Mouse (Mus musculus) neural tube, embryonic 12.5 days (tissue): Measurements from ENCODE around the gene Tfec. TPM values are rescaled to one million over a fixed set of nuclear protein-coding genes. Genes with fewer than 3 reads are reported as not detected.

Experiments used
- ATAC-seq: fragments of 200-750 bp; cut with Nextera tagmentation; 2 replicates; pipeline ENCODE4 v1.8.0; 2017; ENCODE audit warnings: low read depth, mild to moderate bottlenecking, moderate TSS enrichment, moderate library complexity; ENCODE audit not compliant: low FRiP score
- H3K27ac ChIP-seq: fragments of 300-500 bp; sonication (generic); 2 replicates; pipeline ENCODE4 v1.5.1; 2016
- H3K27me3 ChIP-seq: fragments of 300-500 bp; sonication (generic); replicated peaks from 2 replicates; pipeline ENCODE4 v1.6.1; 2016; ENCODE audit warnings: mild to moderate bottlenecking
- H3K36me3 ChIP-seq: fragments of 300-500 bp; sonication (generic); 2 replicates; pipeline ENCODE4 v1.6.1; 2016; ENCODE audit warnings: mild to moderate bottlenecking
- H3K4me1 ChIP-seq: fragments of 300-500 bp; sonication (generic); 2 replicates; pipeline ENCODE4 v1.6.1; 2016
- H3K4me2 ChIP-seq: fragments of 300-500 bp; sonication (generic); replicated peaks from 2 replicates; pipeline ENCODE4 v1.6.1; 2016; ENCODE audit warnings: mild to moderate bottlenecking
- H3K4me3 ChIP-seq: fragments of 300-500 bp; sonication (generic); 2 replicates; pipeline ENCODE4 v1.5.1; 2016
- H3K9ac ChIP-seq: fragments of 300-500 bp; sonication (generic); 2 replicates; pipeline ENCODE4 v1.6.1; 2016; ENCODE audit warnings: mild to moderate bottlenecking
- H3K9me3 ChIP-seq: fragments of 300-500 bp; sonication (generic); 2 replicates; pipeline ENCODE4 v1.6.1; 2016; ENCODE audit warnings: mild to moderate bottlenecking
- WGBS: fragments of 180-500 bp; shearing (Covaris S2); methylation state at CpG from one replicate; pipeline ENCODE4 v1.1.7; 2016; 5-methylcytosine and 5-hydroxymethylcytosine counted together
- polyA plus RNA-seq: library from polyadenylated mRNA; unstranded; fragments of >200 nt; fragmentation: Nextera tagmentation; extraction: Ambion mirVana; gene quantifications from 2 replicates; pipeline ENCODE4 v1.2.1, GENCODE M21; 2016

Tfec gene
- polyA plus RNA-seq, 1 experiment from 2014 or later, result 0.71 TPM

GRCm38 (mm10) chr6:16862050-16862449, 36.2 kb downstream of the Tfec start:
- no peaks in the 10 kb centered on the region for H3K9me3 ChIP-seq
- H3K9ac ChIP-seq, result no peak overlapping the region
- H3K27me3 ChIP-seq, result no peaks in the 10 kb centered on the region
- no peaks in the 10 kb centered on the region for H3K4me1 ChIP-seq
- H3K27ac ChIP-seq, result no peak overlapping the region
- no peak overlapping the region for H3K4me2 ChIP-seq
- no peak overlapping the region for H3K4me3 ChIP-seq
- ATAC-seq, result no peak
- 93% methylated on average over 3 of the region's 3 CpGs for WGBS
- no peaks in the 10 kb centered on the region for H3K36me3 ChIP-seq

- Histone ChIP-seq H3K36me3 (no peaks in the 10 kb centered on the region), H3K4me3 (no peak overlapping the region), H3K9ac (no peak overlapping the region), H3K27ac (no peak overlapping the region), H3K27me3 (no peaks in the 10 kb centered on the region), H3K9me3 (no peaks in the 10 kb centered on the region), H3K4me2 (no peak overlapping the region), H3K4me1 (no peaks in the 10 kb centered on the region)
- ATAC-seq, result no peak
- WGBS, result 88% methylated on average over 7 of the region's 7 CpGs
Observed at GRCm38 (mm10) chr6:16855879-16856545, 42.2 kb downstream of the Tfec start.

- Histone ChIP-seq H3K27ac (no peak overlapping the region), H3K4me2 (no peak overlapping the region), H3K27me3 (no peaks in the 10 kb centered on the region), H3K36me3 (no peaks in the 10 kb centered on the region), H3K9me3 (no peaks in the 10 kb centered on the region), H3K9ac (no peak overlapping the region), H3K4me3 (no peak overlapping the region), H3K4me1 (no peaks in the 10 kb centered on the region)
- 83% methylated on average over 9 of the region's 9 CpGs for WGBS
- no peak for ATAC-seq
Observed at GRCm38 (mm10) chr6:16854977-16855376, 43.3 kb downstream of the Tfec start.

- Histone ChIP-seq H3K27me3 (no peaks in the 10 kb centered on the region), H3K36me3 (no peaks in the 10 kb centered on the region), H3K9ac (no peak overlapping the region), H3K27ac (no peak overlapping the region), H3K4me3 (no peak overlapping the region), H3K4me2 (no peak overlapping the region), H3K9me3 (no peaks in the 10 kb centered on the region), H3K4me1 (no peaks in the 10 kb centered on the region)
- ATAC-seq, result no peak
- 90% methylated on average over 7 of the region's 7 CpGs for WGBS
Observed at GRCm38 (mm10) chr6:16846521-16846920, 51.7 kb downstream of the Tfec start.

- no peak overlapping the region for H3K27ac ChIP-seq
- no peak overlapping the region for H3K4me2 ChIP-seq
- WGBS, result 91% methylated on average over 1 of the region's 1 CpGs
- H3K27me3 ChIP-seq, result no peaks in the 10 kb centered on the region
- H3K4me3 ChIP-seq, result no peak overlapping the region
- no peak overlapping the region for H3K9ac ChIP-seq
- ATAC-seq, result no peak
- H3K36me3 ChIP-seq, result no peaks in the 10 kb centered on the region
- no peaks in the 10 kb centered on the region for H3K9me3 ChIP-seq
- no peaks in the 10 kb centered on the region for H3K4me1 ChIP-seq
Observed at GRCm38 (mm10) chr6:16835631-16836030, 62.6 kb downstream of the Tfec start.

- Histone ChIP-seq H3K36me3 (no peaks in the 10 kb centered on the region), H3K9ac (no peak overlapping the region), H3K9me3 (no peaks in the 10 kb centered on the region), H3K4me2 (no peak overlapping the region), H3K27ac (no peak overlapping the region), H3K4me3 (no peak overlapping the region), H3K4me1 (no peaks in the 10 kb centered on the region), H3K27me3 (no peaks in the 10 kb centered on the region)
- ATAC-seq, result no peak
Observed at GRCm38 (mm10) chr6:16828304-16828703, 69.9 kb downstream of the Tfec start.

DNA sequence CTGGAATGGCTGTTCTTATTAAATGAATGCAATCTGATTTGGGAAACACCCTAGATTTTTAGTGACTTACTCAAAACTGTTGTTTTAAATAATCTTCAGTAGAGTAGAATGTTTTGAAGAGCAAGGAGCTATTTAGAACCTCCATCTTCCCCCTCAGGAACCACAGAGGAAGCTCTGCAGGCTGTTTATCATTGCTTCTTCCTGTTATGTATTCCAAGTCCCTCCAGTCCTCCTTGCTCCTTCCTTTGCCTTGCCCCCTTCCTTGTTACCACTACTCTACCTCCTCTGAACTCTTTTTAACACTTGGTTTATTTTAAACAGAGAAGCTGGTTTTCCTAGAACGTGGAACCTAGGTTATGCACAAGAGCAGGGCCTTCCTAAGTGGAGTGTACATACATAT, 76.3 kb downstream of the Tfec start:
- no peaks in the 10 kb centered on the region for H3K36me3 ChIP-seq
- H3K4me2 ChIP-seq, result no peak overlapping the region
- no peak overlapping the region for H3K27ac ChIP-seq
- H3K4me3 ChIP-seq, result no peak overlapping the region
- no peaks in the 10 kb centered on the region for H3K9me3 ChIP-seq
- no peaks in the 10 kb centered on the region for H3K27me3 ChIP-seq
- H3K9ac ChIP-seq, result no peak overlapping the region
- ATAC-seq, result no peak
- 88% methylated on average over 1 of the region's 1 CpGs for WGBS
- H3K4me1 ChIP-seq, result no peaks in the 10 kb centered on the region

DNA sequence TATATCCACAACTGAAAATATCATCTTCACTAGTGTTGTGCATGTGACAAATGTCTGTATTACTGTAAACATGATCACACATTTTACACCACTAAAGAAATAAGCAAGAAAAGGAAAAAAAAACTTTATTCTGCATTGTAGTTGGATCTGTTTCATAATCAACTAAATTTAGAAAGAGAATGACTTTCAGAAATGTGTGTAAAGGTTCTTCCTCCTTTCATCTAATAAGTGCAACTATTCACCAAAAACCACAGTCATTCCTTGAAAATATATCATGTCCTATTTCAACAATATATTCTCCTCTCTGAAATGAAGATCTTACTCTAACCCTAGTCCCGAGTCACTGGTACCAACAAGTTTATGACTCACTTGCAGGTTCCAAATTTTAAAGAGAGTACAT, 91.9 kb downstream of the Tfec start:
- no peak overlapping the region for H3K4me3 ChIP-seq
- no peaks in the 10 kb centered on the region for H3K27me3 ChIP-seq
- H3K9me3 ChIP-seq, result no peaks in the 10 kb centered on the region
- WGBS, result 89% methylated on average over 1 of the region's 1 CpGs
- H3K36me3 ChIP-seq, result no peaks in the 10 kb centered on the region
- H3K9ac ChIP-seq, result no peak overlapping the region
- H3K4me1 ChIP-seq, result no peaks in the 10 kb centered on the region
- ATAC-seq, result no peak
- no peak overlapping the region for H3K4me2 ChIP-seq
- H3K27ac ChIP-seq, result no peak overlapping the region

GRCm38 (mm10) chr6:16797669-16798068, 100.6 kb downstream of the Tfec start:
- H3K27me3 ChIP-seq, result no peaks in the 10 kb centered on the region
- WGBS, result 30% methylated on average over 10 of the region's 10 CpGs
- H3K27ac ChIP-seq, result no peak overlapping the region
- H3K9me3 ChIP-seq, result no peaks in the 10 kb centered on the region
- no peak overlapping the region for H3K4me3 ChIP-seq
- H3K9ac ChIP-seq, result no peak overlapping the region
- ATAC-seq, result peak; percentile 25; the same call in 1 of the 2 replicates
- no peak overlapping the region for H3K4me2 ChIP-seq
- H3K4me1 ChIP-seq, result no peaks in the 10 kb centered on the region
- no peaks in the 10 kb centered on the region for H3K36me3 ChIP-seq

DNA sequence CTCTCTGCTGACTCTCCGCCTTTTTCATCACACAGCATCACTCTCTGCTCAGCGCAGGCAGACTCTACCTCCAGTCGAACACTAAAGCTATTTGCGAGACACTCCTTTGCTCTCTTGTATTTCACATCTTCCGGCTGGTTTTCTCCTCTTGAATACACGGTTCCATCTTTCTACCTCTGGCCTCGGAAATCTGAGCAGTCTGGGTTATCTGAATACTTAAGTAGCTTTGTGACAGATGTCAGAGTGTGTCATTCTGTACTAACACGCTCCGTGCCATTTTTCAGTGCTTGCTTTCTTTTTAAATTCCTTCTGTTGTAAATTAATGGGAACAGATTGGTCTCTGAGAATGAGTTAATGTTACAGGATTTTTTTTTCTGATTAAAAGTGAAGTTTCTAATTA, 101.3 kb downstream of the Tfec start:
- WGBS, result 76% methylated on average over 9 of the region's 9 CpGs
- Histone ChIP-seq H3K27ac (no peak overlapping the region), H3K4me1 (no peaks in the 10 kb centered on the region), H3K9ac (no peak overlapping the region), H3K9me3 (no peaks in the 10 kb centered on the region), H3K4me3 (no peak overlapping the region), H3K4me2 (no peak overlapping the region), H3K36me3 (no peaks in the 10 kb centered on the region), H3K27me3 (no peaks in the 10 kb centered on the region)
- no peak for ATAC-seq

DNA sequence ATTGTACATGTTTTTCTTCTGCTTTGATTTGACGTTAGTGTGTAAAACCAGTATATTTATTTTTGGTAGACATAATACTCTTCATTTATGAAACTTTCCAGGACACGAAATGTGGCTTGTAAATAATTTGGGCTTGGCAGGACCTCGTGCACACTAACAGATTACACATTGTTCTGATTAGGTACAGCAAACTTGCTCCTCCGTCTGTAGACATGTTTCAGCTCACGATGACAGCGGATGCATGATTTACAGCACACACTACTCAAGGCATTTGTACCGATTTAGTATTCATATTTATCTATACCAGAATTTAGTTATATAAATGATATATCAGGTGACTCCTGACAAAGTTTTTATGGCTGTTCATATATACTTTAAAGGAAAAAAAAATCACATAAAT, 104.2 kb downstream of the Tfec start:
- Histone ChIP-seq H3K36me3 (no peaks in the 10 kb centered on the region), H3K9ac (no peak overlapping the region), H3K4me1 (no peaks in the 10 kb centered on the region), H3K27me3 (no peaks in the 10 kb centered on the region), H3K9me3 (no peaks in the 10 kb centered on the region), H3K27ac (no peak overlapping the region), H3K4me3 (no peak overlapping the region), H3K4me2 (no peak overlapping the region)
- WGBS, result 74% methylated on average over 7 of the region's 7 CpGs
- ATAC-seq, result no peak

DNA sequence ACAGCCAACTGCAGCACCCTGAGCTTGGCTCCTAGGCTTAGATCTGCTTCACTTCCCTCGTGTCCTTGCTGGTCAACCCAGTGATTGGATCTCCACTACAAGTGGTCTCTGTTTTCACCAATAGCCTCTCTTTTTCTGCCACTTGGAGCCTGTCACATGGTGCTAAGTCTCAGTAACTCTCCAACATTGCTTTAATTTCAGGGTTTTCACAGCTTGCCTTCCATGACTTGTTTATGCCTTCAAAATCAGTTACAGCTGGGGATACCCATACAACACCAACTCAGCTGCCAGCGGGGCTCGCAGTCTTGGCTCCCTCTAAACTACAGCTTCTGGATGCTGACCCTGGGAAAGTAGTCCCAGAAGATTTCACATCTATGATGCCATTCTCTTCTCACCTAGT, 113.1 kb downstream of the Tfec start:
- Histone ChIP-seq H3K27me3 (no peaks in the 10 kb centered on the region), H3K27ac (no peak overlapping the region), H3K4me2 (no peak overlapping the region), H3K9me3 (no peaks in the 10 kb centered on the region), H3K4me3 (no peak overlapping the region), H3K4me1 (no peaks in the 10 kb centered on the region), H3K9ac (no peak overlapping the region), H3K36me3 (no peaks in the 10 kb centered on the region)
- WGBS, result 76% methylated on average over 3 of the region's 3 CpGs
- ATAC-seq, result no peak
